Mouse (Mus musculus) testis, adult 2 months (tissue): Measurements from ENCODE around the gene B4galt2. TPM values are rescaled to one million over a fixed set of nuclear protein-coding genes. Genes with fewer than 3 reads are reported as not detected.

Source experiments
- H3K27ac ChIP-seq: fragments of 200-500 bp; 2 replicates; pipeline ENCODE4 v1.5.1; 2012; ENCODE audit warnings: low read depth, low read length; ENCODE audit not compliant: control insufficient read depth, insufficient read depth
- H3K27me3 ChIP-seq: fragments of 200-500 bp; 2 replicates; pipeline ENCODE4 v1.6.1; 2012; ENCODE audit warnings: mild to moderate bottlenecking, low read length, moderate library complexity; ENCODE audit not compliant: control insufficient read depth, insufficient read depth
- H3K36me3 ChIP-seq: fragments of 200-500 bp; 2 replicates; pipeline ENCODE4 v1.6.1; 2012; ENCODE audit warnings: mild to moderate bottlenecking, low read length; ENCODE audit not compliant: control insufficient read depth, insufficient read depth
- H3K4me1 ChIP-seq: fragments of 200-500 bp; 2 replicates; pipeline ENCODE4 v1.6.1; 2012; ENCODE audit warnings: low read length; ENCODE audit not compliant: control insufficient read depth, insufficient read depth
- H3K4me3 ChIP-seq: fragments of 200-500 bp; 2 replicates; pipeline ENCODE4 v1.5.1; 2012; ENCODE audit warnings: low read depth, mild to moderate bottlenecking, low read length, moderate library complexity, mixed read lengths; ENCODE audit not compliant: control insufficient read depth
- CTCF ChIP-seq: fragments of 200-500 bp; IDR thresholded peaks from 2 replicates; pipeline ENCODE4 v1.5.1; 2012; ENCODE audit warnings: low read depth, mild to moderate bottlenecking, inconsistent platforms, low read length, moderate library complexity; ENCODE audit not compliant: control insufficient read depth, insufficient read depth, insufficient replicate concordance
- POLR2A ChIP-seq: fragments of 200-500 bp; IDR thresholded peaks from 2 replicates; pipeline ENCODE4 v1.6.1; 2012; ENCODE audit warnings: low read depth, mild to moderate bottlenecking, inconsistent platforms, low read length, moderate library complexity; ENCODE audit not compliant: control insufficient read depth
- polyA plus RNA-seq: library from polyadenylated mRNA; depleted of rRNA; stranded (reverse); fragments of >200 nt; gene quantifications from 2 replicates; pipeline ENCODE4 v1.2.3, GENCODE M21; 2012

The B4galt2 gene
- polyA plus RNA-seq, 1 experiment: 28.5 TPM

DNA sequence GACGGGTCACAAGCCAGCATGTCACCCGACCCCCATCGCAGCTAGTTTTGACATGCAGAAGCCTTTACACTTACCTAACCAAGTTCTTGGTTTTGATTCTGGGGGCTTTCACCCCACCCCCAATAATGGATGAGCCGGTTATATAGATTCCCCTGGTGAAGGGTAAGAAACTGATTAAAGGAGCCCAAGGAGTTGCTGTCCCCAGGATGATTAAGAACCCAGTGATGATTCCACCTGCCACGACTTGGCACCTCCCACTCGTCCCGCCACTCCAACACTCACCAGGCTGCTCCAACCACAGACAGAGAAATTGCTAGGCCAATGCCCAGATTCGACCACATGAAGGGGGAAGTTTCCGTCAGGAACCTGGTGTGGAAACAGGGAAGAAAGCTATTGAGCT is 2.7 kb upstream of the B4galt2 start:
- H3K4me3 ChIP-seq: peak overlapping the region; percentile 91
- H3K4me1 ChIP-seq: peaks cover 14% of the 10 kb centered on the region
- peak overlapping the region; percentile 92 for H3K27ac ChIP-seq
- TF ChIP-seq CTCF (no peak), POLR2A (no peak)
- no peaks in the 10 kb centered on the region; the same call in 1 of the 2 replicates for H3K36me3 ChIP-seq
- H3K27me3 ChIP-seq: no peaks in the 10 kb centered on the region

GRCm38 (mm10) chr4:117885093-117885492 is 1.8 kb upstream of the B4galt2 start:
- TF ChIP-seq POLR2A (0 out of 2 replicates have a peak, but pooled peaks have one; percentile 28), CTCF (no peak; the same call in 1 of the 2 replicates)
- Histone ChIP-seq H3K36me3 (no peaks in the 10 kb centered on the region; the same call in 1 of the 2 replicates), H3K4me3 (peak overlapping the region; percentile 91), H3K27me3 (no peaks in the 10 kb centered on the region), H3K27ac (peak overlapping the region; percentile 92), H3K4me1 (peaks cover 11% of the 10 kb centered on the region)

DNA sequence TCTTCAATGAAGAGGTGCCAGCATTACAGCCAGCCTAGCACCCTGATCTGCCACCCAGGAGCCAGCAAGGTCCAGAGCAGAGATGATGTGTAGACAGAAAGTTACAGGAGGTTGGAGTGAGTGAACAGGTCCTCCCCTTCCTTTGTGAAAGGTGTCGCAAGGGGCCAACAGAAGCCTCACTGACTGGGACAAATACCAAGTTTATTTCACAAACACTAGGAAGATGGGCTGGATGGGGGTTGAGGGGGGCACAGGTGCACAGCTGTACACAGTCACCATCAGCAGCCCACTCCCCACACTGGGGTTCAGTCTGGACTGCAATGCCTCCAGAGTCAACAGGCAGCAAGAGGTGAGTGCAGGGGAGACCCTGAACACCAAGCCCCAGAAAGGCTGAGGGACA is 859 bp upstream of the B4galt2 start:
- no peaks in the 10 kb centered on the region; the same call in 1 of the 2 replicates for H3K36me3 ChIP-seq
- H3K4me1 ChIP-seq: peaks cover 11% of the 10 kb centered on the region
- H3K4me3 ChIP-seq: peak overlapping the region; percentile 91
- H3K27ac ChIP-seq: peak overlapping the region; percentile 100
- no peaks in the 10 kb centered on the region for H3K27me3 ChIP-seq
- TF ChIP-seq POLR2A: no peak
- TF ChIP-seq CTCF: no peak

GRCm38 (mm10) chr4:117878703-117879102 is 4.6 kb downstream of the B4galt2 start:
- no peaks in the 10 kb centered on the region for H3K27me3 ChIP-seq
- peaks cover 6% of the 10 kb centered on the region for H3K4me1 ChIP-seq
- peaks cover 1% of the 10 kb centered on the region; the same call in 1 of the 2 replicates for H3K36me3 ChIP-seq
- no peak for TF ChIP-seq CTCF
- TF ChIP-seq POLR2A: no peak
- no peak overlapping the region for H3K4me3 ChIP-seq
- no peak overlapping the region for H3K27ac ChIP-seq

DNA sequence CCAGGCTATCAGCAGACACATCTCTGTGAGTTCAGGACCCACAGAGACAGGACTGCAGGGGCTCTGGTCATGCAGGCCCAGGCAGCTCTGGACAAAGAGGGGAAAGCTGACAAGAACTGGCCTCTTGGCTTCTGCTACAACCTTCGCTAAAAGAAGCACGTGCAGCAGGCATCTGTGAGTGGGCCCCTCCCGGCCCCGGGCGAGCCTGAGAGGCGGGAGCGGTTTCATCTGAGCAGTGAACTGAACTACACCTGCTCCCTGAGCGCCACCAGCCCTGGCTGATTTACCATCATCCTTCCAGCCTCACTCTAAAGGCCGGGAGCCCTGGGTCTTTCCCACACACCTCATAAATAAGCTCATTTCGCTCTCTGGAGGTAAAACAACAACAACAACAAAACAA is 5.0 kb downstream of the B4galt2 start:
- Histone ChIP-seq H3K27ac (no peak overlapping the region), H3K27me3 (no peaks in the 10 kb centered on the region), H3K36me3 (peaks cover 1% of the 10 kb centered on the region; the same call in 1 of the 2 replicates), H3K4me1 (peaks cover 6% of the 10 kb centered on the region), H3K4me3 (no peak overlapping the region)
- TF ChIP-seq CTCF (no peak), POLR2A (no peak)

DNA sequence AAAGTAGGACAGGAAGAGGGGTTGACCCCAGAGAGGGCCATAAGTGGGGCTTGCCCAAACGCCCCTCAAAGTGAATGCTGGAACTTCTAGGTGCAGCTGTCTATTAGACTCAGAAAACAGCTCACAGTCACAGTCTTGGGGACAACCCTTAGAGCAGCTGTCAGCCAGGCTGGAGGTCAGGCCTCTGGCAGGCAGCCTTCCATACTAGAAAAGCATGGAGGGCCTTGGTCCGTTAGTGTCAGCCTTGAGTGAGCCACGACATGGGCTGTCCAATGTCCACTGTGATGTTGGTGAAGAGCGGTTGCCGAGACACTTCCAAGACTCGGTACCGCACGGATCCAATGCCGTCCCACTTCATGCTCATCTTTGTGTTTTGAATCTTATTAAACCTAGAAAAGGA is 9.7 kb downstream of the B4galt2 start:
- TF ChIP-seq POLR2A: no peak
- no peak for TF ChIP-seq CTCF
- Histone ChIP-seq H3K4me3 (no peak overlapping the region; the same call in 1 of the 2 replicates), H3K27me3 (no peaks in the 10 kb centered on the region), H3K27ac (no peak overlapping the region), H3K4me1 (peaks cover 21% of the 10 kb centered on the region), H3K36me3 (peaks cover 3% of the 10 kb centered on the region; the same call in 1 of the 2 replicates)

GRCm38 (mm10) chr4:117872471-117872886 is 10.8 kb downstream of the B4galt2 start, which contains the start of gene Ccdc24:
Gene Ccdc24 (minus strand): TSS chr4:117872557.
- Histone ChIP-seq H3K27me3 (no peaks in the 10 kb centered on the region), H3K27ac (peak within 1 kb of the TSS; percentile 64), H3K4me1 (peaks cover 21% of the 10 kb centered on the region), H3K4me3 (peak within 1 kb of the TSS; percentile 90), H3K36me3 (peaks cover 3% of the 10 kb centered on the region; the same call in 1 of the 2 replicates)
- TF ChIP-seq POLR2A (peak; percentile 65), CTCF (no peak)

DNA sequence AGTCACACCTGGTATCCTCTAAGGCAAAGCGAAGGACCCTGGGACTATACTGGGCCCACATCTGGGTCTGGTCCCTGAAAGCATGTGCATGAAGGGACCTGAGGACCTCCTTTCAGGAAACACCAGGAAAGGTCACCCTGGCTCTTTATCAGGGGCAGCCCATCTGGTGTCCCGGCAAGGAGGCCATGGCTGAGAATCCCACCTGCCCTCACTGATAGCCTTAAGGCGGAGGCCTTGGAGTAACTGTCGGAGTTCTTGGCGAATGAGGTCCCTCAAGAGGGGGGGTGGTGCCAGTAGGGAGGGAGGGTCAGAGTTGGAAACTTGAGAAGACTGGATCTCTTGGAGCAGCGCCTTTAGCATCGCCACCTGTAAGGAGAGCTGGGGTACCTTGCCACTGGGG is 11.5 kb downstream of the B4galt2 start:
- no peaks in the 10 kb centered on the region for H3K27me3 ChIP-seq
- TF ChIP-seq CTCF (no peak), POLR2A (no peak)
- H3K4me3 ChIP-seq: peak overlapping the region; percentile 90
- peaks cover 3% of the 10 kb centered on the region; the same call in 1 of the 2 replicates for H3K36me3 ChIP-seq
- peaks cover 21% of the 10 kb centered on the region for H3K4me1 ChIP-seq
- H3K27ac ChIP-seq: peak overlapping the region; percentile 47
